Mouse (Mus musculus): ENCODE results near the gene Trim34a. TPM values are rescaled to one million over a fixed set of nuclear protein-coding genes. Genes with fewer than 3 reads are reported as not detected.
"Not testable (repeated sequence)": the region's sequence is repeated elsewhere in the genome, so short reads cannot be mapped to it uniquely, and the experiment has no call there.

Trim34a gene
- 1 to 10 TPM; 4.0 to 6.1 TPM for total RNA-seq (2021)

- DNase-seq = peak; percentile 63 to 67
- intact Hi-C loops (cut with DNase I) = no loop called here
Observed at GRCm38 (mm10) chr7:104244287-104245181, at the start of gene Trim34a. TSS of gene Trim34a (plus strand) at chr7:104244457.

- DNase-seq = no peak
Observed at GRCm38 (mm10) chr7:104195885-104196284, 48.4 kb upstream of the Trim34a start, which contains the start of gene Olfr649. TSS of gene Olfr649 (minus strand) at chr7:104195985.

GRCm38 (mm10) chr7:104199822-104200221, 44.4 kb upstream of the Trim34a start:
- intact Hi-C loops (cut with DNase I) = loop anchor here (1.0 to 5.0 kb wide), 2 partner anchors 31 to 402 kb away; partner anchors contain the start of gene Olfr655
- peak; percentile 73 to 74 for DNase-seq

More at GRCm38 (mm10) chr7:104195885-104196284, 48.4 kb upstream of the Trim34a start, which contains the start of gene Olfr649:
- intact Hi-C loops (cut with DNase I) = no loop called here

GRCm38 (mm10) chr7:104206197-104206596, 38.1 kb upstream of the Trim34a start:
- no peak for DNase-seq
- intact Hi-C loops (cut with DNase I) = no loop called here

- no peak for DNase-seq
- intact Hi-C loops (cut with DNase I) = no loop called here
Observed at GRCm38 (mm10) chr7:104216011-104216535, 28.2 kb upstream of the Trim34a start.

GRCm38 (mm10) chr7:104217881-104218280, 26.4 kb upstream of the Trim34a start:
- DNase-seq = no peak
- intact Hi-C loops (cut with DNase I) = no loop called here

- intact Hi-C loops (cut with DNase I) = no loop called here
- peak; percentile 82 to 87 for DNase-seq
Observed at GRCm38 (mm10) chr7:104218701-104219569, 25.3 kb upstream of the Trim34a start, which contains the start of gene Trim6. TSS of gene Trim6 (plus strand) at chr7:104218793.

GRCm38 (mm10) chr7:104231203-104231602, 13.1 kb upstream of the Trim34a start:
- intact Hi-C loops (cut with DNase I) = loop anchor here (1.0 kb wide), 1 partner anchor 31 kb away; no protein-coding TSS in a partner anchor
- peak; percentile 40 to 51 for DNase-seq

GRCm38 (mm10) chr7:104240857-104241256, 3.4 kb upstream of the Trim34a start:
- intact Hi-C loops (cut with DNase I) = no loop called here
- no peak for DNase-seq

GRCm38 (mm10) chr7:104243616-104244015, 641 bp upstream of the Trim34a start:
- intact Hi-C loops (cut with DNase I) = no loop called here
- DNase-seq = no peak

GRCm38 (mm10) chr7:104260380-104260779, 16.1 kb downstream of the Trim34a start:
- DNase-seq; intact Hi-C loops (cut with DNase I): not testable (repeated sequence)

- intact Hi-C loops (cut with DNase I); DNase-seq: not testable (repeated sequence)
Observed at GRCm38 (mm10) chr7:104265335-104265734, 21.1 kb downstream of the Trim34a start.

GRCm38 (mm10) chr7:104279361-104279760, 35.1 kb downstream of the Trim34a start:
- intact Hi-C loops (cut with DNase I); DNase-seq: not testable (repeated sequence)

- peak; percentile 15 to 30 for DNase-seq
Observed at GRCm38 (mm10) chr7:104287576-104288443, 43.6 kb downstream of the Trim34a start, which contains the start of gene Trim5. TSS of gene Trim5 (minus strand) at chr7:104288094.

GRCm38 (mm10) chr7:104290641-104291040, 46.4 kb downstream of the Trim34a start:
- intact Hi-C loops (cut with DNase I) = no loop called here
- DNase-seq = no peak

More at GRCm38 (mm10) chr7:104287576-104288443, 43.6 kb downstream of the Trim34a start, which contains the start of gene Trim5:
- intact Hi-C loops (cut with DNase I) = loop anchor here (2.0 kb wide), 1 partner anchor 65 kb away; the partner anchor contains the start of gene Trim12c

- intact Hi-C loops (cut with DNase I) = no loop called here
- DNase-seq = no peak
Observed at GRCm38 (mm10) chr7:104291638-104292400, 47.6 kb downstream of the Trim34a start.
